Mouse (Mus musculus) adrenal gland, postnatal 4 days (tissue): ENCODE measurements at regions not wholly inside any gene's neighbourhood (a gene's known extent, or its start where the extent isn't known, plus 50 kb on each side); places are given as distances from the start of the nearest gene placed in this dataset.

Experiments used
- DNase-seq, 2 experiments: peaks; one replicate each; pipeline ENCODE4 v3.0.0; 2021 to 2022; ENCODE audit warnings: low spot score in 2 of 2, mixed read lengths in 2 of 2

- DNase-seq, result peak in 1 of 2 experiments; percentile 37
Observed at GRCm38 (mm10) chr4:95153737-95154287, 101.8 kb upstream of the Jun start.

GRCm38 (mm10) chr4:95154377-95154776, 102.4 kb upstream of the Jun start:
- no peak for DNase-seq

GRCm38 (mm10) chr4:95155178-95155577, 103.2 kb upstream of the Jun start:
- no peak for DNase-seq

- DNase-seq, result no peak
Observed at GRCm38 (mm10) chr4:95155796-95156195, 103.8 kb upstream of the Jun start.

- peak in 1 of 2 experiments; percentile 38 for DNase-seq
Observed at GRCm38 (mm10) chr4:95156451-95157271, 104.6 kb upstream of the Jun start.

- DNase-seq, result no peak
Observed at GRCm38 (mm10) chr4:95157653-95158430, 105.8 kb upstream of the Jun start.

- no peak for DNase-seq
Observed at GRCm38 (mm10) chr4:95158632-95159424, 106.8 kb upstream of the Jun start.

- no peak for DNase-seq
Observed at GRCm38 (mm10) chr4:95159821-95160220, 107.8 kb upstream of the Jun start.

GRCm38 (mm10) chr4:95160465-95160864, 108.4 kb upstream of the Jun start:
- DNase-seq, result no peak

GRCm38 (mm10) chr4:95160912-95161669, 109.1 kb upstream of the Jun start:
- peak; percentile 69 to 88 for DNase-seq

- no peak for DNase-seq
Observed at GRCm38 (mm10) chr4:95161670-95162020, 109.6 kb upstream of the Jun start.

GRCm38 (mm10) chr4:95162386-95163090, 110.5 kb upstream of the Jun start:
- no peak for DNase-seq

GRCm38 (mm10) chr4:95163403-95163802, 111.4 kb upstream of the Jun start:
- DNase-seq, result no peak

GRCm38 (mm10) chr4:95166503-95166902, 114.5 kb upstream of the Jun start:
- DNase-seq, result no peak

- no peak for DNase-seq
Observed at GRCm38 (mm10) chr4:95167216-95167615, 115.2 kb upstream of the Jun start.

GRCm38 (mm10) chr4:95169702-95170101, 117.7 kb upstream of the Jun start:
- no peak for DNase-seq

- no peak for DNase-seq
Observed at GRCm38 (mm10) chr4:95177753-95178152, 125.7 kb upstream of the Jun start.

GRCm38 (mm10) chr4:95178467-95178866, 126.4 kb upstream of the Jun start:
- no peak for DNase-seq

- DNase-seq, result no peak
Observed at GRCm38 (mm10) chr4:95178900-95179299, 126.9 kb upstream of the Jun start.

GRCm38 (mm10) chr4:95180446-95180845, 128.4 kb upstream of the Jun start:
- no peak for DNase-seq
